Mouse (Mus musculus) brain, embryonic 14.5 days (tissue): ENCODE measurements around the gene Tbkbp1.

ENCODE experiments used
- CTCF ChIP-seq: fragments of 200-500 bp; IDR thresholded peaks from 2 replicates; pipeline ENCODE4 v1.5.1; 2012; ENCODE audit warnings: inconsistent platforms, mild to moderate bottlenecking, moderate library complexity, borderline replicate concordance; ENCODE audit not compliant: insufficient read depth, insufficient read length; ENCODE audit errors: extremely low read depth
- POLR2A ChIP-seq: fragments of 200-500 bp; IDR thresholded peaks from 2 replicates; pipeline ENCODE4 v1.6.1; 2012; ENCODE audit warnings: mild to moderate bottlenecking, inconsistent platforms, borderline replicate concordance; ENCODE audit not compliant: poor library complexity, insufficient read depth, insufficient read length, severe bottlenecking; ENCODE audit errors: extremely low read depth

GRCm38 (mm10) chr11:97130318-97130717 is 21.0 kb downstream of the Tbkbp1 start:
- no peak for TF ChIP-seq CTCF
- TF ChIP-seq POLR2A = no peak
